Mouse (Mus musculus) left cerebral cortex, postnatal 14 days (tissue): ENCODE data around the gene Ltb. TPM values are rescaled to one million over a fixed set of nuclear protein-coding genes. Genes with fewer than 3 reads are reported as not detected.

Source experiments
- DNase-seq, 2 experiments: peaks; one replicate each; pipeline ENCODE4 v3.0.0; 2021 to 2022; ENCODE audit warnings: low spot score in 2 of 2, mixed read lengths in 1 of 2
- intact Hi-C: fragments of 180-260 bp; cut with DNase I; formaldehyde crosslinking; loops from one replicate; pipeline ENCODE4 v1.15.1; 2025
- microRNA-seq, 2 experiments: library from miRNA; unstranded; fragments of <30 nt; microRNA quantifications; one replicate each; pipeline ENCODE4 v1.2.0; 2022
- total RNA-seq, 2 experiments: library from RNA; stranded (reverse); gene quantifications; 2 replicates each; pipeline ENCODE4 v1.2.3; 2021

The Ltb gene
- total RNA-seq, 2 experiments from 2014 or later: 0.55 to 1.0 TPM

DNA sequence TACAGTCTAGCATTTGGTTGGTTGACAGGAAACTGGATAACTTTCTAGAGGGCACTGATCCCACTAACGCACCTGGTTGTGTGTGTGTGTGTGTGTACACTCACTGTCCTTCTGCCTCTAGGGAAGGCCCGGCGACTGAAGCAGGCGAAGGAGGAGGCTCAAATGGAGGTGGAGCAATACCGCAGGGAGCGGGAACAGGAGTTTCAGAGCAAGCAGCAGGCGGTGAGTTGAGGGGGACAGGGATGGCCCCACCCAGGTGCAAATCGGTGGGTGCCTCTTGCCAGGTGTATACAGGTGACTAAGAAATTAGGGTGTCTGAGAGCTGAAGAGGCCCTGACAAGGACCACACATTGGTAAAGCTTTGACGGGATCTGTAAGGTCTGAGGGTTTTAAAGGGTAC lies 42.8 kb downstream of the Ltb start:
- intact Hi-C loops: loop anchor here (5.0 to 10.0 kb wide), 3 partner anchors 115 to 632 kb away; partner anchors contain the start of genes Agpat1, Csnk2b, Gpank1 and Rnf5
- DNase-seq: peak in 1 of 2 experiments; percentile 19

DNA sequence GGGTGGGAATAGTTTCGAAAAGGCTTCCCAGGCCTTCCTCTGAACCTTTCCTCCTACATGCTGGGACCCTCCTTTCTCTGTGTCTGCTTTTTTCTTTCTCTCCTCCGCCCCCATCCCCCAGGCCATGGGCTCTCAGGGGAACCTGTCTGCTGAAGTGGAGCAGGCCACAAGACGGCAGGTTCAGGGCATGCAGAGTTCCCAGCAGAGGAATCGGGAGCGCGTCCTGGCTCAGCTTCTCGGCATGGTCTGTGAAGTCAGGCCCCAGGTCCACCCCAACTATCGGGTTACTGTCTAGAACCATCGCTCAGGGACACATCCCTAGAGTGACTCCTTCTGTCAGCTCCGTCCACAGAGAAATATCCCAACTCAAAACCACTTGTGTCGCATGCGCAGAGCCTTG lies 43.3 kb downstream of the Ltb start:
- intact Hi-C loops: loop anchor here (5.0 to 10.0 kb wide), 3 partner anchors 115 to 633 kb away; partner anchors contain the start of genes Agpat1, Csnk2b, Gpank1 and Rnf5
- peak in 1 of 2 experiments; percentile 21 for DNase-seq

DNA sequence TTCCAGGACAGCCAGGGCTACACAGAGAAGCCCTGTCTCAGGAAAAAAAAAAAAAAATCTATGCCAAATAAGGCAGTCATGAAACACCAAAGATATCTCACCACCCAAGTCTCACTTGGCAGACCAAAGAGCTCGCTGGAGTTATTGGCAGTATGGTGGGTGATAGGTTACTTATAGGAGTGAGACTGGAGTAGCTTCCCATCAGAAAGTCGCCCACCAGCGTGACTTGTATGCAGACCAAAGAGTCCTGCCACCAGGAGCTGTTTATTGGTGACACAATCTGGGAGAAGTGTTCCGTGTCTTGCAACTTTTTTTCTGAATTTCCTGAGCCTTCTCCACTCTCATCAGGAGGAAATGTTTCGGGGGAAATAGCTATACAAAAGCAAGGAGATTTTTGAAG lies 45.5 kb downstream of the Ltb start:
- DNase-seq: no peak
- intact Hi-C loops: loop anchor here (5.0 to 10.0 kb wide), 3 partner anchors 117 to 635 kb away; partner anchors contain the start of genes Agpat1, Csnk2b, Gpank1 and Rnf5

DNA sequence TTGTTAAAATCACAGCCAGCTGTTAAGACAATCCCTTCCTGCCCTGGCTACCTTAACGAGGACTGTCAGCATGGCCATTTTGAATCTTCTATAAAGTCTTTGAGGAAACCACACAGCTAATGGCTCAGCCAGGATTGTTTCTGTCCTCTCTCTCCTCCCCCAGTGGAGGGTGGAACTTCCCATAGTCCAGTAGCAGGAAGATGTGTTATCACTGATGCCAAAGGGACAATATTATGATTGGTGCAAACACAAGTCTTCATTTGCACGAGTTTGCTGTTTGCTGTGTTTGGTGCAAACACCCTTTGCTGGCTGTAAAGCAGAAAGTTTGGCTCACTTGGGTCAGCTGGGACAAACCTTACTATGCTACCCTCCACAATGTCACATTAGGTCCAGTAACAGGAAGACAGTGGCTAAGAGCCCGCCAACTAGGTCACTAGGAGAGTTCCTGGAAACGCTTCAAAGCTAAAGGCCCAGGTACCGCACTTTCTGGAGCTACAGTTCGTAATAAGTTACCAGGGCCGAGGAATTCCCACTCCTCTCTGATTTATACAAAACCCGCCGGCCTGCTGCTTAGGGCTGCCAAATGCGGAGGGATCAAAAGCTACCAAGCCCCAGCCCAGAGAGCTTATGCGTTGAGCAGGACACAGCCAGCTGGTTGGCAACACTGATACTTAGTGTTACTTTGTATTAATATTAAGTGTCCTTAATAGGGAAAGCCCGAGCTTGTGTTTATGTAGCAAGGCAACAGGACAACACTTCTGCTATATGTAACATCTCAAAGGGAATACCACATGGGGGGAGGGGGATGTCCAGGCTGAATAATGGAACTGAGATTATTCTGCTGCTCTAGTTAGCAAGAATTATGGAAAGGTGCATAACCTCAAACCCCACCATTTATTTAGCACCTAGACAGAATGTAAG lies 46.4 kb downstream of the Ltb start:
- DNase-seq: no peak
- intact Hi-C loops: no loop called here

DNA sequence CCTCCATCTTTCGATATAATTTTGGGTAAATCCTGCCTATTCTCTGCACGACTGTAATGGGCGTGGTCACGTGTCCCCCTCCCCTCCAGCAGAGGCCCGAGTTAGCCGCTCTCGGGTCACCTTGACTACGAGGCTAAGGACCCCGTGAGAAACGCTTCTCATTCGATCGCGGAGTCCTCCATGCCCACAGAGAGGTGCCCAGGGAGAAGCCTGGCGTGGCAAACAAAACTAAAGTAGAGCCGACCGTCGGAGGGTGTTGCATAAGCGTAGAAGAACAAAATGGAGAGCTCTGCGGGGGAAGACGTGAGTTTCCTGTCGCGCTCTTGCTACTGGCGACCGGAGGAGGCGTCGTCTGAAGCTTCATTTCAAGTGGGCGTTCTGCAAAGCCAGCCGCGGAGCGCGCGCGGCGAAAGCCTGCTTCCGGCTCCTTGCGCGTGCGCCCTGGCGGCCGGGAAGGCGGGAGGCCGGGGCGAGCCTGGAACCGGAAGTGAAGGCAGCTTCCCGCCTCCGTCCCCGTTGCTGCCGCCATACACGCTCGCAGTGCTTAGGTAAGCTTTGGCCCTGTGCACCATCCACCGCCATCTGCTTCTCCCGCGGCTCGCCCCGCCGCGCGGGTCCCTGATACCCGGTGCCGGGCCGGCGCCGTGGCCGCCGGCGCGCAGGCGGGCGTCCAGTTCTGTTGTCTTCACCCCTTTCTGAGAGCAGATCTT lies 47.2 kb downstream of the Ltb start, which contains the start of gene Ddx39b:
Gene Ddx39b, plus strand, starts transcription at position 442 of the 710 bp plus-strand sequence.
- peak; percentile 97 to 98 for DNase-seq
- intact Hi-C loops: no loop called here

DNA sequence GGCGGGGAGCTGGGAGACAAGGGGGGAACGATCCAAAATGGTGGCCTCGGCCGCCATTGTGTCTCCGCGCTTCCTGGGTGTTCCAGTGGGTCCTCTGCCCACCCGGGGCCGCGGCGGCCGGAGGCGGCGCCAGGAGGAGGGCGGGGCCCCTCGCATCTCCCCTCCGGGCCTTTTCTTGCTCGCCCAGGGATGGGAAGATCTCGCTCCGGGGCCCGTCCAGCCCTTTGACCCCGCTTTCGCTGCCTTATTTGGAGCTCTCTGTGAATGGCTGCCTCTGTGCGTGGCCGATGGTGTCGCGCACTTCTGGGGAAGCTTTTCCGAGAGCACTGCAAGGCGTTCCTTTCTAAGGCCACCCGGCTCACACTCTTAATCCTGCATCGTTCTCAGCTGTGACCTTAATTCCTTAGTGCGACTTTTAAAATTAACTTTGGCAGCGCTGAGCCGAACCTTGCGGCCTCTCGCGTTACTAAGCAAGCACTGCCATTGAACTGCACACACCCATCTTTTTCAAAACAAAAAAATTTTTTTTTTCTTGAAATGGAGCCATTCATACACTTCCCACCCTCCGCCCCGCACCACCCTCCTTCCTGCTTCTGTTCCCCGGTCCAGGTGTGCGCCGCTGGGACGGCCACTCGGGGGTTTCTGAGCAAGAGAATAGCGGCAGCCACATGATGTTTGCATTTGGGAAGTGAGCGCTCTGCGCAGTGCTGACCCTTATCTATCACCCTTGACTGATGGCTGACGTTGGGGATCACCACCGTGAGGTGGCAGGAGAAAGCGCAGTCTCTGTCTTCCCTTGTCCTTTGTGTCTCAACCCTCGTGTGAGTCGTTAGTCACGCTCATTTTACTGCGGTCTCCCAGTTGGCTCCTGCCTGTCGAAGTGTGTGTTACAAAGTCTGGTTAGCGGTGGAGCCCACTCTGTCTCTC lies 48.0 kb downstream of the Ltb start:
- intact Hi-C loops: no loop called here
- peak; percentile 54 to 75 for DNase-seq

DNA sequence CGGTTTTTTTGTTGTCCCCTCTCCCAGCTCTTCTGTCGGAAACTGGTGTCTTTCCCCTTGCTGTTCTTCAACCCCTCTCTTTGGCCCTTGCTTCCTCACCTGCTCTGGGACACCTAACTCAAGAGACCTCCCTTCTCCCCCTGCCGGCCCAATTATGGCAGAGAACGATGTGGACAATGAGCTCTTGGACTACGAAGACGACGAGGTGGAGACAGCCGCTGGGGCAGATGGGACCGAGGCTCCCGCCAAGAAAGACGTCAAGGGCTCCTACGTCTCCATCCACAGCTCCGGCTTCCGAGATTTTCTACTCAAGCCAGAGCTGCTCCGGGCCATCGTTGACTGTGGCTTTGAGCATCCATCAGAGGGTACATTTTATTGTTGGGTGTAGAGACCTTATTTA lies 48.8 kb downstream of the Ltb start:
- intact Hi-C loops: no loop called here

DNA sequence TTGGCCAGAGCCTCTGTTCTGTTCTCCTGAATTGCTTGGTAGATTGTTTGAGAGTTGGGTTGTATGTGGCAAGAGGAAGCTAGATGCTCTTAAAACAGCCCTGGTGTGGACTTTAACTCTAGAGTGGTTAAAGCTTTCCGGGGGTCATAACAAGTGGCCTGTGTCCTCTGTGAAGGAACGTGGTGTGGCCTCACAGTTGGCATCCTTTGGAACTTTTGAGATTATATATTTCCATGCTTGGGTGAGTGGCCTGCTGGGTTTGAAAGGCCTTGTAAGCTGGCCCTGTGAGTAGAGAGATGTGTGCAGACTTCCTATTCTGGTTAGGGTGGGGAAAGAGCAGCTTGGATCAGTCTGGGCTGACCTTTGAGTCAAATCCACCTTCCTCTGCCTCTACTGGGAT lies 50.8 kb downstream of the Ltb start:
- intact Hi-C loops: no loop called here
- DNase-seq: peak in 1 of 2 experiments; percentile 5

More for the DNA sequence above, 48.8 kb downstream of the Ltb start:
- peak; percentile 47 to 67 for DNase-seq

Small RNA genes lying within 50 kb of the gene (microRNA-seq; reads per million reads assigned to microRNA genes)
- 0 reads per million in 2 experiments for gene Mir6973a
- gene Mir6974: 0.34 to 0.53 reads per million in 2 experiments
- 1.0 to 2.6 reads per million in 2 experiments for gene Mir6975

Other genes starting within 250 kb of the Ltb start
- 1 to 10 TPM; 3.3 to 3.5 TPM for gene Hspa1b, start 235.2 kb upstream of the Ltb start, total RNA-seq
- gene Gm20481, start 224.5 kb upstream of the Ltb start, total RNA-seq: not detected
- gene Hspa1a, start 222.3 kb upstream of the Ltb start, total RNA-seq: 1 to 10 TPM; 5.5 to 6.7 TPM
- under 1 TPM; 0.15 TPM for gene Hspa1l, start 221.7 kb upstream of the Ltb start, total RNA-seq
- gene Lsm2, start 212.6 kb upstream of the Ltb start, total RNA-seq: 10 to 100 TPM; 19.9 to 25.7 TPM
- 10 to 100 TPM; 43.1 to 48.6 TPM for gene Vars, start 193.5 kb upstream of the Ltb start, total RNA-seq
- gene Vwa7, start 177.9 kb upstream of the Ltb start, total RNA-seq: under 1 TPM; 0.17 to 0.24 TPM
- gene Sapcd1, start 166.4 kb upstream of the Ltb start, total RNA-seq: under 1 TPM in 1 of 2 experiments, not detected in 1; 0.92 TPM
- gene Msh5, start 147.7 kb upstream of the Ltb start, total RNA-seq: under 1 TPM; 0.59 to 0.75 TPM
- 10 to 100 TPM; 10.1 to 13.8 TPM for gene Clic1, start 144.5 kb upstream of the Ltb start, total RNA-seq
- gene Ddah2, start 135.4 kb upstream of the Ltb start, total RNA-seq: 10 to 100 TPM; 16.9 to 19.4 TPM
- gene Ly6g6c, start 129.1 kb upstream of the Ltb start, total RNA-seq: not detected
- gene Mpig6b, start 128.3 kb upstream of the Ltb start, total RNA-seq: not detected
- 1 to 10 TPM; 2.4 to 2.9 TPM for gene Ly6g6e, start 117.5 kb upstream of the Ltb start, total RNA-seq
- 1 to 10 TPM in 1 of 2 experiments, not detected in 1; 1.2 TPM for gene Ly6g6d, start 116.4 kb upstream of the Ltb start, total RNA-seq
- not detected for gene Ly6g6f, start 108.8 kb upstream of the Ltb start, total RNA-seq
- gene Abhd16a, start 105.2 kb upstream of the Ltb start, total RNA-seq: 100 to 1,000 TPM; 101 to 113 TPM
- gene Ly6g5c, start 86.2 kb upstream of the Ltb start, total RNA-seq: not detected
- under 1 TPM in 1 of 2 experiments, not detected in 1; 0.59 TPM for gene Ly6g5b, start 79.0 kb upstream of the Ltb start, total RNA-seq
- gene Gpank1, start 73.0 kb upstream of the Ltb start, total RNA-seq: 10 to 100 TPM; 13.2 to 13.8 TPM
- gene Csnk2b, start 72.4 kb upstream of the Ltb start, total RNA-seq: 100 to 1,000 TPM; 195 to 225 TPM
- 10 to 100 TPM; 24.6 TPM for gene D17H6S53E, start 68.1 kb upstream of the Ltb start, total RNA-seq
- gene Apom, start 62.4 kb upstream of the Ltb start, total RNA-seq: not detected
- 100 to 1,000 TPM; 285 to 306 TPM for gene Bag6, start 59.3 kb upstream of the Ltb start, total RNA-seq
- gene Prrc2a, start 29.5 kb upstream of the Ltb start, total RNA-seq: 100 to 1,000 TPM; 272 to 274 TPM
- 10 to 100 TPM; 10.6 to 12.3 TPM for gene Aif1, start 18.4 kb upstream of the Ltb start, total RNA-seq
- 1 to 10 TPM; 5.8 to 7.8 TPM for gene Lst1, start 6.0 kb upstream of the Ltb start, total RNA-seq
- gene Tnf, start 7.6 kb downstream of the Ltb start, total RNA-seq: not detected
- gene Lta, start 10.9 kb downstream of the Ltb start, total RNA-seq: under 1 TPM; 0.42 to 0.72 TPM
- not detected for gene Gm16181, start 26.4 kb downstream of the Ltb start, total RNA-seq
- 100 to 1,000 TPM; 454 to 455 TPM for gene Atp6v1g2, start 39.2 kb downstream of the Ltb start, total RNA-seq
- 10 to 100 TPM; 12.2 to 14.3 TPM for gene Nfkbil1, start 41.4 kb downstream of the Ltb start, total RNA-seq
- gene Ddx39b, start 47.3 kb downstream of the Ltb start, total RNA-seq: 100 to 1,000 TPM; 221 to 230 TPM
- 10 to 100 TPM; 18.1 to 18.5 TPM for gene H2-D1, start 68.3 kb downstream of the Ltb start, total RNA-seq
- gene H2-Q1, start 126.0 kb downstream of the Ltb start, total RNA-seq: under 1 TPM; 0.48 to 0.74 TPM
- 1 to 10 TPM in 1 of 2 experiments, under 1 TPM in 1; 0.48 to 2.2 TPM for gene H2-Q2, start 147.8 kb downstream of the Ltb start, total RNA-seq
- 1 to 10 TPM in 1 of 2 experiments, under 1 TPM in 1; 0.85 to 1.4 TPM for gene H2-Q4, start 185.2 kb downstream of the Ltb start, total RNA-seq
- not detected for gene H2-Q6, start 230.4 kb downstream of the Ltb start, total RNA-seq
- under 1 TPM; 0.35 to 0.36 TPM for gene H2-Q7, start 244.7 kb downstream of the Ltb start, total RNA-seq